Mouse (Mus musculus) kidney, adult 2 months (tissue): Measurements from ENCODE around the gene Kif1bp. TPM values are rescaled to one million over a fixed set of nuclear protein-coding genes. Genes with fewer than 3 reads are reported as not detected.
A peak's percentile ranks its signal among the peaks of the same experiment; 100 is the strongest.
"Not testable (repeated sequence)": the region's sequence is repeated elsewhere in the genome, so short reads cannot be mapped to it uniquely, and the experiment has no call there.

Experiments
- DNase-seq: peaks from one replicate; pipeline ENCODE4 v3.0.0; 2021
- H3K27ac ChIP-seq: fragments of 200-500 bp; 2 replicates; pipeline ENCODE4 v1.5.1; 2012; ENCODE audit warnings: low read depth, low read length, control low read depth, inconsistent platforms; ENCODE audit not compliant: insufficient read depth
- H3K27me3 ChIP-seq: fragments of 200-500 bp; replicated peaks from 2 replicates; pipeline ENCODE4 v1.6.1; 2012; ENCODE audit warnings: mild to moderate bottlenecking, moderate library complexity, low read length, inconsistent platforms; ENCODE audit not compliant: control insufficient read depth, insufficient read depth
- H3K36me3 ChIP-seq: fragments of 200-500 bp; 2 replicates; pipeline ENCODE4 v1.6.1; 2012; ENCODE audit warnings: mild to moderate bottlenecking, moderate library complexity, low read length, inconsistent platforms; ENCODE audit not compliant: control insufficient read depth, insufficient read depth
- H3K4me1 ChIP-seq: fragments of 200-500 bp; 2 replicates; pipeline ENCODE4 v1.6.1; 2011; ENCODE audit warnings: low read length; ENCODE audit not compliant: control insufficient read depth, insufficient read depth
- H3K4me3 ChIP-seq: fragments of 200-500 bp; 2 replicates; pipeline ENCODE4 v1.5.1; 2011; ENCODE audit warnings: mild to moderate bottlenecking, low read depth, low read length, control low read depth; ENCODE audit not compliant: insufficient read depth
- CTCF ChIP-seq: fragments of 200-500 bp; conservative IDR thresholded peaks from 2 replicates; pipeline ENCODE4 v1.5.1; 2011; ENCODE audit warnings: low read depth, mild to moderate bottlenecking, control low read depth, low read length, moderate library complexity, mixed read lengths; ENCODE audit not compliant: insufficient read depth, insufficient read length
- POLR2A ChIP-seq: fragments of 200-500 bp; IDR thresholded peaks from one replicate; pipeline ENCODE4 v1.6.1; 2011; ENCODE audit warnings: low read depth, low read length, control low read depth
- WGBS: fragments of 180-500 bp; shearing (Covaris S2); methylation state at CpG from one replicate; pipeline ENCODE4 v1.1.7; 2018; 5-methylcytosine and 5-hydroxymethylcytosine counted together
- polyA plus RNA-seq: library from polyadenylated mRNA; depleted of rRNA; stranded (reverse); fragments of >200 nt; gene quantifications from 2 replicates; pipeline ENCODE4 v1.2.3, GENCODE M21; 2012

Gene Kif1bp
- polyA plus RNA-seq, 1 experiment, result 31.0 TPM

DNA sequence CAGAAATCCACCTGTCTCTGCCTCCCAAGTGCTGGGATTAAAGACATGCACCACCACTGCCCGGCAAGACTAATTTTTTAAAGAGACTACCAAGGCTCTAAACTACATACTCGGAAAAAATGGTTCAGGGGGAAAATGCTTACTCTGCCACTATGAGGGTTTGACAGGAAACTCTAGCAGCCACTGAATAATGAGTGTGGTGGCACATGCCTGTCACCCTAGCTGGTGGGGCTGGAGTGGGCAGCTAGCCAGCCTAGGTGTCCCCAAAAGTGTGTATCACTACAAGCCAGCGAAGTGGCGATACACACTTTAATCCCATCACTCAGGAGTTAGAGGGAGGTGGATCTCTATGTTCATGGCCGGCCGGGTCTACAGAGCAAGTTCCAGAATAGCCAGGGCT, 21.8 kb upstream of the Kif1bp start:
- TF ChIP-seq POLR2A (no peak), CTCF (no peak)
- DNase-seq, result no peak
- 75% methylated on average over 6 of the region's 6 CpGs for WGBS
- Histone ChIP-seq H3K4me1 (peaks cover 4% of the 10 kb centered on the region), H3K4me3 (no peak overlapping the region), H3K27me3 (no peaks in the 10 kb centered on the region), H3K27ac (no peak overlapping the region), H3K36me3 (no peaks in the 10 kb centered on the region)

DNA sequence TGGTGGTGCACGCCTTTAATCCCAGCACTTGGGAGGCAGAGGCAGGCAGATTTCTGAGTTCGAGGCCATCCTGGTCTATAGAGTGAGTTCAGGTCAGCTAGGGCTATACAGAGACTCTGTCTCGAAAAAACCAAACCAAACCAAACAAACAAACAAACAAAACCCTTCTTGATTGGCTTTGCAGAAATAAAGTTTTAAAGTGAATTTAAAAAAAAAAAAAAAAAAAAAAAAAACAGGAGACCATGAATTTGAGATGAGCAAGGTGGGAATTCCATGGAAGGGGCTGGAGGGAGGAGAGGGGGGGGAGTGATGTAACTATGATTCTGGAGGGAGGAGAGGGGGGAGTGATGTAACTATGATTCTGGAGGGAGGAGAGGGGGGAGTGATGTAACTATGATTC, 21.1 kb upstream of the Kif1bp start:
- 98% methylated on average over 3 of the region's 3 CpGs for WGBS
- not testable (repeated sequence) for H3K4me1 ChIP-seq, H3K27me3 ChIP-seq, DNase-seq, H3K4me3 ChIP-seq, H3K27ac ChIP-seq, H3K36me3 ChIP-seq

DNA sequence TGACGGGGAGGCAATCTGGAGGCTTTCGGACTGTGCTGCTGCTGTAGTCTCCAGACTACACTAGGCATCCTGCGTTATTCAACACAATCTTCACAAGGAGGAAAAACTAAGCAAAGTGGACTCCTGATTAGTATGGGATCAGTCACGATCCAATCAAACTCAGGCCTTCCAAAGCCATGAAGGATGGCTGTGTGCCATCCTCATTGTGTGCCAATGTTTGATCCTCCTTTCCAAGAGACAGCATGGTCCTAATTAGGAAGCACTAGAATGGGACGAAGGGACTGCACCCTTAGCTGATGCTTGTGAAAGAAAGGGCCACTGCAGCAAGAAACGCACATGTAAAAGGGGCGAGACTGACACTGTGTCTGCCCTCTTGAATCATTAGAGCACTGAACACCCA, 14.2 kb upstream of the Kif1bp start:
- no peak overlapping the region for H3K27ac ChIP-seq
- TF ChIP-seq CTCF (no peak), POLR2A (no peak)
- no peaks in the 10 kb centered on the region for H3K27me3 ChIP-seq
- no peaks in the 10 kb centered on the region; the same call in 1 of the 2 replicates for H3K4me1 ChIP-seq
- no peak overlapping the region for H3K4me3 ChIP-seq
- 89% methylated on average over 7 of the region's 7 CpGs for WGBS
- H3K36me3 ChIP-seq, result peaks cover 10% of the 10 kb centered on the region
- DNase-seq, result no peak

DNA sequence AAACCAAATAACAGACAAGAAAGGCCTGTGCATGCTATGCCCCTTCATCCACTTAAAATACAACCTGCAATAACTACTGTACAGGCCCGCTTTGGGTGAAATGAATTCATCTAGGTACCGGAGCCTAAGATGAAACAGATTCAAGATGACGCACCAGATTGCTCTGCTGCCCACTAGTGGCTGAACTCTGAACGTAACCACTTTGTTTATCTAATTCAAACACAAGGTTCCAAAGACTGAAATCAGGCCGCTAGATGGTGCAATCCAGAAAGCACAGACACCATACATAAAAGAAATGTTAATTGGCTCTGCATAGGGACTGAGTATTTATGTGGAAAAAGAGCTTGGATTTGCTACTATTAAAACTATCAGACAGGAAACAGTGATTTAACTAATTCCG, 11.9 kb upstream of the Kif1bp start:
- no peaks in the 10 kb centered on the region; the same call in 1 of the 2 replicates for H3K4me1 ChIP-seq
- H3K36me3 ChIP-seq, result peaks cover 14% of the 10 kb centered on the region
- WGBS, result 15% methylated on average over 6 of the region's 6 CpGs
- peak; percentile 94 for DNase-seq
- no peaks in the 10 kb centered on the region for H3K27me3 ChIP-seq
- TF ChIP-seq POLR2A, result no peak
- peak; percentile 68 for TF ChIP-seq CTCF
- H3K27ac ChIP-seq, result no peak overlapping the region
- H3K4me3 ChIP-seq, result no peak overlapping the region

DNA sequence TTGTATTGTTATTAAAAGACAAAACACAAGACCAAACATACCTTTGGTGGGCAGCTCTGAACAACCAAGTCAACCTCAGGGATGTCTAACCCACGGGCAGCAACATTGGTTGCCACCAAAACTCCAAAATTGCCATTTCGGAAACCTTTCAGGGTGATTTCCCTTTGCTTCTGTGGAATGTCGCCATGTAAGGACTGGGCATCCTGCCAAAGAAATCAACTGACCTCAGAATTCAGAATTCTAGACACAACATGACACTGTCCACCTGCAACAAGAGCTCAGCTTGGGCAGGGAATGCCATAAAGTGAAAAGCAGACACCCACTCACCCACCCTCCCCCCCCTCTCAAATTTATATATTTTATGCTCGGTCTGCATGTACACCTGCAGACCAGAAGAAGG, 10.4 kb upstream of the Kif1bp start:
- H3K36me3 ChIP-seq, result peaks cover 19% of the 10 kb centered on the region
- no peaks in the 10 kb centered on the region for H3K27me3 ChIP-seq
- WGBS, result 33% methylated on average over 4 of the region's 4 CpGs
- peak; percentile 56 for DNase-seq
- H3K4me1 ChIP-seq, result no peaks in the 10 kb centered on the region; the same call in 1 of the 2 replicates
- no peak overlapping the region for H3K4me3 ChIP-seq
- TF ChIP-seq POLR2A, result no peak
- TF ChIP-seq CTCF, result no peak
- no peak overlapping the region for H3K27ac ChIP-seq

DNA sequence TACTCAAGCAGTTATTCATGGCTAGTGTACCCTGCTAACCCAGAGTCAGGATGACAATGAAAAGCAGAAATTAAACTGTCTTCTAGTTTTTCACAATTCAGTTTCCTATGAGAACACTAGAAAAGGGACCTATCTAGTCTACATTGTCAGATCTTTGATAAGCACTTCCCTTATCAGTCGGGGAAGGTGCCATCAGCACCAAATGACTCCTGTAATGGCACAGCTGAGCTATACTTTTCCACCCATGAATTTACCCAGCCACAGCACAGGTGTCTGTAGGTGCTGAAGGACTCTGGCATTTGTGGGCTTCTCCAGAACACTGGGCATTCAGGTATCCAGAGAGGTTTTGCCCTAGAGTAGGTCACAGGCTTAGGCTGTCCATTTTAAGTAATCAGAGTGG, 5.0 kb upstream of the Kif1bp start:
- TF ChIP-seq CTCF, result no peak
- TF ChIP-seq POLR2A, result no peak
- Histone ChIP-seq H3K27me3 (no peaks in the 10 kb centered on the region), H3K36me3 (peaks cover 14% of the 10 kb centered on the region), H3K4me1 (no peaks in the 10 kb centered on the region), H3K27ac (no peak overlapping the region), H3K4me3 (no peak overlapping the region)
- WGBS, result 88% methylated on average over 1 of the region's 1 CpGs
- DNase-seq, result no peak

DNA sequence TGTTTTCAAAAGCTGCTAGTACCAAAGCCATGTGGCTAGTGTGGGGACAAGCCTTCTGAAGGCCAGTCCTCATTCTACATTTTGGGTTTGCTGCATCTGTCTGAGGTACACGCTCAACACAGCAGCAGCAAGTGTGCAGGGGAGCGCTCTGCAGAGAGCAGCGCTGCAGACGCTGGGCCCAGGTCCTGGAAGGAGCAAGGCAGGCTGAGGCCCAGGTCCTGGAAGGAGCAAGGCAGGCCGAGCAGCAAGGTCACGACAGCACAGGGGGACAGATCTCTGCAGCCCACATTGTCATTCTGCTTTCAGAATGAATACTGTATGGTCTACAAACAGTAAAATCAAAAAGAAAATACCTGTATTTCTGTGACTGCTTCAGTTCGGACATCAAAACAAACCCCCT, 4.4 kb upstream of the Kif1bp start:
- H3K36me3 ChIP-seq, result peaks cover 10% of the 10 kb centered on the region

DNA sequence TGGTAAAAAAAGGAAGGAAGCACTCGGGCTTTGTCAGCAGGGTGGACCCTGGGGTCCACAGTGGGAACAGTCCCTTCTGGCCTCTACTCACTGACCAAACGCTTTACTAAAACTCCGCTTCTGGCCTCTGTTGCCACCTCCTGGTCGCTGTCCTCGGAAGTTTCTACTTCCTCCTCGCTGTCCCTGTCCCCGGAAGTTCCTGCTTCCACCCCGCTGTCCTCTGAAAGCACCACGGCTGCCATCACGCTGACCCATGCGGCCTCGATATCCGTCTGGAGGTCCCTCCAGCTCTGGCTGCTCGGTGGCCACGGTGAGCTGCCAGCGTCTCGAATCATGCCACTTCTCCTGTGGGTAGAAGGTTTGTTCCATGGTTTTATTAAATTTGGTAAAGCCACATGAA, 4.0 kb upstream of the Kif1bp start:
- H3K27me3 ChIP-seq, result no peaks in the 10 kb centered on the region
- no peak overlapping the region for H3K4me3 ChIP-seq
- TF ChIP-seq POLR2A (no peak), CTCF (no peak)
- H3K36me3 ChIP-seq, result peaks cover 8% of the 10 kb centered on the region
- H3K27ac ChIP-seq, result no peak overlapping the region
- 87% methylated on average over 17 of the region's 17 CpGs for WGBS
- no peak for DNase-seq
- H3K4me1 ChIP-seq, result no peaks in the 10 kb centered on the region; the same call in 1 of the 2 replicates

More for the DNA sequence above, 4.4 kb upstream of the Kif1bp start:
- 79% methylated on average over 7 of the region's 7 CpGs for WGBS
- Histone ChIP-seq H3K4me3 (no peak overlapping the region), H3K27ac (no peak overlapping the region), H3K27me3 (no peaks in the 10 kb centered on the region), H3K4me1 (no peaks in the 10 kb centered on the region)
- no peak for DNase-seq
- TF ChIP-seq POLR2A, result no peak
- no peak for TF ChIP-seq CTCF

DNA sequence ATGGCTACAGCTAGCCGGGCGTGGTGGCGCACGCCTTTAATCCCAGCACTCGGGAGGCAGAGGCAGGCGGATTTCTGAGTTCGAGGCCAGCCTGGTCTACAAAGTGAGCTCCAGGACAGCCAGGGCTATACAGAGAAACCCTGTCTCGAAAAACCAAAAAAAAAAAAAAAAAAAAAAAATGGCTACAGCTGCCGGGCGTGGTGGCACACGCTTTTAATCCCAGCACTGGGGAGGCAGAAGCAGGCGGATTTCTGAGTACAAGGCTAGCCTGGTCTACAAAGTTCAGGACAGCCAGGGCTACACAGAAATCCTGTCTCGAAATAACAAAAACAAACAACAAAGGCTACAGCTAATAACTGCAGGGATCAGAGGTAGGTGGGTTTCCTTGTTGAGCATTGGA, 872 bp upstream of the Kif1bp start:
- H3K4me1 ChIP-seq, DNase-seq, H3K27ac ChIP-seq, H3K27me3 ChIP-seq, H3K4me3 ChIP-seq, H3K36me3 ChIP-seq: not testable (repeated sequence)
- 92% methylated on average over 12 of the region's 13 CpGs for WGBS
